Mouse (Mus musculus): Measurements from ENCODE around the gene Clec3a. TPM values are rescaled to one million over a fixed set of nuclear protein-coding genes. Genes with fewer than 3 reads are reported as not detected.

Clec3a gene
- total RNA-seq, 2 experiments from 2014 or later = not detected

DNA sequence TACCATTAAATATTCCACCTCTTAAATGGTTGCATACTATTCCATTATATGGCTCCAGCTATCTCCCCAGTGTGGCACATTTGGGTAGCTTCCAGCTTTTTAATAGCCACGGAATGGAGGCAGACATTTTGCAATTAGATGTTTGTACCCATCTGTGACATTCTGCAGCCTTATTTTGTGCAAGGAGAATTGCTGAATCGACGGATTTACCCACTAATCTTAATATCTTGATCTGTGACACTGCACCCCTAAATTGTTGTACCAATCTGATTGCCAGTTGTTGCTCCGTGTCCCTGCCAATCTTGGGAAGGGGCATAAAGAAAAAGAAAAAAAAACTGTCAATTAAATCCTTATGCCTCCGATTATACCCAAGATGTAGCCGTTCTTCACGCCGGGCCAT lies 37.4 kb downstream of the Clec3a start:
- DNase-seq (ENCODE audit: extremely low spot score in 1 of 2, low spot score in 1 of 2) = no peak

DNA sequence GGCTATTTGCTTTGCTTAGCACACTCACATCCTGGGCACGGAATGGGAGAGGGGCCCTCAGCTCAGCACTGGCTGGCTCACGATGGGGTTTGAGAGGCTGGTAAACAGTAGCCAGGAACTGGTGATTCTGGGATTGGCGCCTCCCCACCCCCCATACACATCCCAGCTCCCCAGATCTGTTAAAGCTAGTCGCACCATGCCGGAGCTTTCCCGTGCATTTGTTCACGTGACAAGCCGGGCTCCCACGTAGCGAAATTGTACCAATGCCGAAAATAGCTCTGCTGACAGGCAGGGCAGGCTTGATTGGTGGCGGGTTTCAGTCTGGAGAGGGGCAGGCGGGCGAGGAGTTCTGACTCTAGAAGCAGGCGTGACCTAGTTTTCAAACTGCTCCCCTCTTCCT lies 38.1 kb downstream of the Clec3a start:
- DNase-seq (ENCODE audit: extremely low spot score in 1 of 2, low spot score in 1 of 2) = no peak

DNA sequence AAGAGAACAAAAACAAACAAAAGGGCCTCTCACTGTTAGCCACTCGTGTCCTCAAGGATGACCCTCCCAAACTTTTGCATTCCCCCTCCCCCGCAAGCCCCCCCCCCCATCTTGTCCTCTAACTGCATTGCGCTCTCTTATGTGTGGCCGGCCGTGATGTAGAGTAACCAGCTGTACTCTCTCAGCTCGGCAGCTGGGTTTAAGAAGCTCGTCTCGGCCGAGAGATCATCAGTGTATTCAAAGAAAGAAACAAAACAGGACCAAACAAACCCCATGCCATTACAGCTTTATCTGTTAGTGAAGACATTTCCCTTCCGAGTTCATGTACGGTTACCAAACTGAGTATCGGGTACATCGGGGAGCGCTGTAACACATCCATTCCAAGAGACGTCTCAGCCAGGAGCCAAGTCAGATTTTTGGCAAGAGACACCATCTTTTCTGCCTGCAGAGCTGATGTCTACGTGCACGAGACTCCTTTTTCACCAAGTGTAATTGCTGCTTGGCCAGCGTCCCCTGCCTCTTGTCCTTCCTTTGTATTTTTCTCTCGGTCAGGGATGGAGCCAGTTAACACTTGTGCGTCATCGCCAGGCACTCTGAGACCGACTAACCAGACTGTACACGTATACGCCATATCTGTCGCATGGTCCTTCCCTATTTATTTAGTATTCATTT lies 40.4 kb downstream of the Clec3a start:
- DNase-seq (ENCODE audit: extremely low spot score in 1 of 2, low spot score in 1 of 2) = no peak

DNA sequence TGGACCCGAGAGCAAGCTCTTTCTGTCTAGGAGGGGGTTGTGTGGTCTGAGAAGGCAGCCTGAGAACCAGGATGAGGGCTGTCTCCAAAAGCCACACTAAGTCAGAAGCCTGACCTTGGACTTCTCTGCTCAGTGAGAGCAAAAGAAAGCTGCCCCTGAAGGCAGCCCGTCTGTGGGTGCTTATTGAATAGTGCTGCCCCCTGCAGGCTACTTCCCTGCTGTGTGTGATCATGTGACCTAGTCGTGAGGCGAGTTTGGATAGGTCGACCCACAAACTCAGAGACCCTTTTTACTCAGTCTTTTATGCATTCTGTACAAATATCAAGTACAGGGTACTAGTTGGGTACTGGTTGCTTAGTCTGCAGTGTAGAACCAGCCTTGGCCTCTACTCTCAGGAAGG lies 42.7 kb downstream of the Clec3a start:
- DNase-seq (ENCODE audit: extremely low spot score in 1 of 2, low spot score in 1 of 2) = no peak

GRCm38 (mm10) chr8:114462591-114462990 lies 44.7 kb downstream of the Clec3a start:
- no peak for DNase-seq (ENCODE audit: extremely low spot score in 1 of 2, low spot score in 1 of 2)

DNA sequence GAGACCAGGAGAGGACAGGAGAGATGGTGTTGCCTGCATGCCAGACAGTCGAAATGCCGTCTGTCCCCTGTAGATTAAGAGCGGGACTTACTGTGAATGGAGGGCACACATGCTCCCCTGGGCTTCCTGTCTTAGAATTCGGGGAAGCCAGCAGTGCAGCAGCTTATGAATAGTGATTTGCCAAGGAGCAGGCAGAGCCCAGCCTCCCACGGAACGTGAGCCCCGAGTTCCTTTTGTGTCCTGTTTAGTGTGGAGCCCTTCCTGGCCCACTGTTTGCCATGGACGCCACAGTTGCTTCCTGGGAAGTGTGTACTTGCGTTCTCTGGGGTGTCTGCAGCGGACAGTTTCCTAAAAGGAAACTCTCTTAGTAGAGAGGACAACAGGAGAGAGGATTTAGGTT lies 45.4 kb downstream of the Clec3a start:
- DNase-seq (ENCODE audit: extremely low spot score in 1 of 2, low spot score in 1 of 2) = no peak

GRCm38 (mm10) chr8:114468526-114469207 lies 50.8 kb downstream of the Clec3a start:
- DNase-seq (ENCODE audit: extremely low spot score in 1 of 2, low spot score in 1 of 2) = no peak

- no peak for DNase-seq (ENCODE audit: extremely low spot score in 1 of 2, low spot score in 1 of 2)
Measured at GRCm38 (mm10) chr8:114469208-114469590, 51.3 kb downstream of the Clec3a start.

- DNase-seq (ENCODE audit: extremely low spot score in 1 of 2, low spot score in 1 of 2) = no peak
Measured at GRCm38 (mm10) chr8:114473546-114473945, 55.7 kb downstream of the Clec3a start.

Other genes starting within 250 kb of the Clec3a start
- gene Vat1l, start 212.5 kb upstream of the Clec3a start, total RNA-seq (2021) = 10 to 100 TPM; 15.8 to 19.8 TPM
- gene Wwox, start 21.6 kb downstream of the Clec3a start, total RNA-seq (2021) = 10 to 100 TPM; 11.4 to 11.9 TPM